Mouse (Mus musculus) kidney, postnatal 4 days (tissue): ENCODE measurements at regions not wholly inside any gene's neighbourhood (a gene's known extent, or its start where the extent isn't known, plus 50 kb on each side); places are given as distances from the start of the nearest gene placed in this dataset.
A peak's percentile ranks its signal among the peaks of the same experiment; 100 is the strongest.

ENCODE experiments used
- DNase-seq, 2 experiments: peaks; one replicate each; pipeline ENCODE4 v3.0.0; 2021; ENCODE audit warnings: mixed read lengths in 2 of 2

DNA sequence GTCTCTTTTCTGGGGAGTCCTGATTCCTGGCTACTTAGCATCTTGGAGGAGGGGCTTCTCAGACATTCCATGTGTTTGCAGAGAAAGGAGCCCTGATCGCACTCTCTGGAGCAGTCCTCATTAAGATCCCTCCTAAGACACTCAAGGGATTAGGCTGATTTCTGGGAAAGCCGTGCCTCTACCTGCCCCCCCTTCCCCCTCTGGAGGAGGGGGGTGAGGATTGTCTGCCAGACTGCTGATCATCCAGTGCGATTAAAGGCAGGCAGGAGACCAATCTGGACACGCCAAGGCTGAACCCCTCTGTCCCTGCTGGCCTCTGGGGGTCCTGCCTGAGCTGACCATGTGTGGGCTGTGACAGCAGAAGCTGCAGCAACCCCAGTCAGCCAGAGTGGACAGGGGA, 65.4 kb downstream of the Vegfa start:
- no peak for DNase-seq

DNA sequence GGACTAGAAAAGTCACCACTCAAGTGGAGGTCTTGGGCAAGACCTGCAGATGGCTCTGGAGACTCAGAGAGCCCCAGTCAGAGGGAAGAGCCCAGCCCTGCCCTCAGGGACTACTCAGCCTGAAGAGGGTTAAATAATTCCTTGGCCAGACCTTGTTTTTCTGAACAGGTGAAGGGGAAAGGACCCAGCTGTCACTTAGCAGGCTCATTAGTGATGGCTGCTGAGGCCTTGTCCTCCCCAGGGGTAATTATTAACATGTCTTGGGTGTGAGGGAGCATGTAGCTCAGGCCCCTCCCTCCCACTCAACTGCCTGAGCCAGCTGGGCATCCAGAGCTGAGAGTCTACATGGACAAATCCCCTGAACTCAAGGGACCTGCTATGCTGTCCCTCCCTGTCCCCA, 68.1 kb downstream of the Vegfa start:
- DNase-seq: peak; percentile 42 to 69

DNA sequence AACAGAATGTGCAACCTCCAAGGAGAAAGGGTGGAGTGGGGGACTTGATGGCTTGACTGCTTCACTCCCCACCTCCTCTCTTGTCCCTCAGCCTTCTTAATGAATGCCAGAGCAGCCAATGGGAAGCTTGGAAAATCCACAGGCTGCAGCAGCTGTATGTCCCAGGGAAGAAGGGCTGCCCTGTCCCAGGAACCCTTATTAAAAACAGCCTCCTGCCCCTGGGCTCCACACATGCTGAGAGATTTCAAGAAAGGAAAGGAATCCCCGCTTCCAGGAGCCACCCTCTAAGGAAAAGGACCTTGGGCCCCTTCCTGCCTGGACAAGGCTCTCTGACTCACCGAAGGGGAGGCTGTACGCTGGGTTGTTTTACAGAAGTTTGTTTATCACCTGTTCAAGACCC, 68.8 kb downstream of the Vegfa start:
- no peak for DNase-seq

DNA sequence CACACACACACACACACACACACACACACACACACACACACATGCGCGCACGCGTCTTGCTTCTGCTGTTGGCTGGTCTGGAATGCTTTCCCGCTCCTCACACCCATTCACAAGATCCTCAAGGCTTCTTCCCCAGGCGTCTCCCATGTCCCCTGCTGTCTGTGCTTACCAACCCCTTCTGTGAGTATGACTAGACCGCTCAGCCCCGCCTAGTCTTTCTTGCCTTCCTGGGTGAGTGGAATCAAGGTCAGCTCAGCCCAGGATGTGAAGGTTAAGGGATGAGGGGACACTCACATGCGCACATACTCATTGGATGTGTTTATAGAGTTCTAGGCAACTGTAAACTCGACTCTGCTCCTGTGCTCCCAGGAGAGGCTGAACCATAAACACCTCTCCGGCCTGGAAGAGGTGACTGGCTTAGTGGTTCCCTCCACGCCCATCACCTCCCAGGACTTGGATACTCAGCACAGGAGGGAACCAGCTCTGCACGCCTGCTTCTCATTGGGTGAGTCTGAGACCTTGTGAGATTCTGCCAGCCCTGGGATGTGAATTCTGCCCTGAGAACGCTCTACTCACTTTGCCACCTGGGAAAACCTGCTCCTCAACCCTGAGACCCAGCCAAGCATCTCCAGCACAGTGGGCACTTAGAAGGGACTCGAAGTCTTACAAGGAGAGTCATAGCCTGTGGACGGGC, 70.4 kb downstream of the Vegfa start:
- DNase-seq: peak in 1 of 2 experiments; percentile 42

DNA sequence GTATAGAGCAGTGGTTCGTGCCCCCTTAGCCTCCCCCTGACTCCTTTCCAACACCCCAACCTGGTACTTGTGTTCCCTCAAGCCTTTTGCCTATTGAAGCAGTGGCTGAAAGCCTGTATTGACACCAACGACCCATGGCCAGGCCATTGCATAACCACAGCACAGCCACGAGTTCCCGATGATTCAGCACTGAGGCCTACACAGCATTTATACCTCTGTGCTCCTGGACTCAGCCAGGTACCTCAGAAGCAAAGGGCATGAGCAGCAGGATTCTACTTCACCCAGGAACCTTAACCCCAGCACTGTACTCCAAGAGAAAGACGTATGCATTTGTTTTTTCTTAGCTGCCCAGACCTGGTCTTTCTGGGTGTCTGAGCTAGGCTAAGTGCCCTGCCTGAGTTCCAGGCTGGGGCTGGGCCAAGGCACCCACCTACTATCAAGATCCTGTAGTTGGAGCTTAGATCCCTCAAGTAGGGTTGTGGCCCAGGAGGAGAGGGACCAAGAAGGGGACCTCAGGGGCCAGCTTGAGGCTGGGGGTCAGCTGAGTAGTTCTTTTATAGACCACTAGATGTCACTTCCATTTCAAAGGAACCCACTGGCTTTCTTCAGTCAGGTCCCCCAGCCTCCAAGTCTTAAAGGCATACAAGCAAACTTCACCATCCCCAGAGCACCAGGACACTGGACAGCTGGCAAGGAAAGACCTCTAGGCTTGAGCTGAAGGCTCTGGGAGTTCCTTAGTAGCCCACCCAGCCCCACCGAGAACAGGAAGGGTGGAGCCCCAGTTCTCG, 73.9 kb downstream of the Vegfa start:
- peak in 1 of 2 experiments; percentile 48 for DNase-seq

DNA sequence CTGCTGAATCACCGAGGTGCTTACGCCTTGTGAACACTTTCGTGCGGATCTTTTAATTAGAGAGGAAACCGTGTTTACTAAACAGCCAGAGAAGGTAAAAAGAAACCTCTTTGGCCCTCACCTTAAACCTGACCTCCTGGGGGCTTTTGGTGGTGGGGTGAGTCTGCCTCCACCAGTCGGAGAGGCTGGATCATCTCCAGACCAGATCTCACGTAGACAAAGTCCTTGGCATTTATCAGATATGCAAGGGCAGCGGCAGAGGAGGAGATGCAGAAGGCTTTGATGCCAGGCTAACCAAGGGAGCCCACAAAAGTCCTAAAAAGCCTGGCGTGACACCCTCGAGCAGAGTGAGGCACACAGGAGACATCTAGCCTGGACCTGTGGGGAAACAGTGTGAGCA, 76.7 kb downstream of the Vegfa start:
- no peak for DNase-seq

DNA sequence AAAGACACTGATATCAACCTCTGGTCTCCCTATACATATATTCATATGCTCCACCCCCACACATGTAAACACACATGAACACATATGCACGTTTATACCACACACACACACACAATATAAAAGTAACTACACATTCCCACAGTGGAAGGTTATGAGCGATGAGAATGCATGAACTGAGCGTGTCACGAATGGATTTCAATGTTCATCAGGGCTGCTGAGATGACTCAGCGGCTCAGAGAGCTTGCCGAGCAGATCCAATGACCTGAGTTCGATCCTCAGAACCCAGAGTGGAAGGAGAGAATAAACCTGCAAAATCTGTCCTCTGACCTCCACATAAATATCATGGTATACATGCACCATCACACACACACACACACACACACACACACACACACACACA, 77.3 kb downstream of the Vegfa start:
- DNase-seq: no peak

DNA sequence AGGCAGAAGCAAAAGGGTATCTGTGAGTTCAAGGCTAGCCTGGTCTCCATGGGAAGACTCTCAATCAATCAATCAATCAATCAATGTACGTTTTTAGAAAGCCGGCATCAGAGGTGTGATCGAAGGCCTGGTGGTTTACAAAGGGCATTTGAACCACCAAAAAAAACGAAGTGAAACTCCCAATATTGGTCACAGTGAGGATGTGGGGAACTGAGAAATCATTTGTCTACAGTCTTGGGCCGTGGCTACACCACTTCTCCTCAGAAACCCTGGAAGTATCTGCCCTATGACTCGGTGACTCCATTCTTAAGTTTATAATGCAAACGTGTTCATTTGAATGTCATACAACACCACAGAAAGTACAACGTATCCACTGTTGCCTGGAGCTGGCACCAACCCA, 78.6 kb downstream of the Vegfa start:
- DNase-seq: no peak

DNA sequence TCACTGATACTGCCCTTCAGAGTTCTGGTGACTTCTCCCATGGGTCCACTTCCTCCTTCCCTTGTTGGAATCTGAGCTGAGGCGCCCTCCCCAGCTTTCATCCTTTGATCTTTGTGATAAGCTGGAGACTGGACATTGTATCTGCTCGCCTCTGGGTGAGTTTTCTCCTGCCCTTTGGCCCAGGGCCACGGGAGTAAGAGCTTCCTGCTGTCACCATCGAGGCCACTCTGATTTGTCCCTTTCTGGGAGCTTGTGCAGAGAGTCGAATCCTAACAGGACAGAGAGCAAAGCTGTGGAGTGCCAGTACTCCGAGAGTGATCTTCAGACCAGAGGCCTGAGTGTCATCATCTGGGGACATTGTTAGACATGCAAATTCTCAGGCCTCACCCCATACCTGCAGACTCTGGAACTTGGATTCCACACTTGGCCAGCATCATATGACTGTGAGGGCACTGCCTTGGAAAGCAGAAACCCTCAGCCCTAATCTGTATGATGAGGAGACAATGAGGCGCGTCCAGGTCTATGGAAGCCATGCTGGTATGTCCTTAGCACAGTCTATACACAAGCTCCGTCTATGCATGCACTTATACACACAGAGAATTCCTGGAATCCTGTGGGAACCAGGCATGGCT, 81.5 kb downstream of the Vegfa start:
- DNase-seq: peak; percentile 62 to 70

DNA sequence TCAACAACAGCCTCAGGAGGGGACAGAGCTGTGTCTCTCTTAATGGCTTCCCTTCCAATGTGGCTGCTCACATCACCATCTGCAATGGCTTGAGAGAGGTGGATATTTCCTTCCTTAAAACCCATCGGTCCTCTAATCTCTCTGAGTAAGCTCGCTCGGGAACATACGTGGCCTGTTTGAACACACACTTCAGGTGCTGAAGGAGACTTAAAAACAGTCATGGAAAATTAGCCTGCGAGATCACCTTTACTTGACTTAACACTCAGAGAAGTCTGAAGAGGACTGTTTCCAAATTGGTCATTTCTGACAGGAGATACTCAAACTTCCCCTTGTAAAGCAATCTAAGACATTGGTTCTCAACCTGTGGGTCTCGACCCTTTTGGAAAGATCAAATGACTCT, 83.0 kb downstream of the Vegfa start:
- no peak for DNase-seq

DNA sequence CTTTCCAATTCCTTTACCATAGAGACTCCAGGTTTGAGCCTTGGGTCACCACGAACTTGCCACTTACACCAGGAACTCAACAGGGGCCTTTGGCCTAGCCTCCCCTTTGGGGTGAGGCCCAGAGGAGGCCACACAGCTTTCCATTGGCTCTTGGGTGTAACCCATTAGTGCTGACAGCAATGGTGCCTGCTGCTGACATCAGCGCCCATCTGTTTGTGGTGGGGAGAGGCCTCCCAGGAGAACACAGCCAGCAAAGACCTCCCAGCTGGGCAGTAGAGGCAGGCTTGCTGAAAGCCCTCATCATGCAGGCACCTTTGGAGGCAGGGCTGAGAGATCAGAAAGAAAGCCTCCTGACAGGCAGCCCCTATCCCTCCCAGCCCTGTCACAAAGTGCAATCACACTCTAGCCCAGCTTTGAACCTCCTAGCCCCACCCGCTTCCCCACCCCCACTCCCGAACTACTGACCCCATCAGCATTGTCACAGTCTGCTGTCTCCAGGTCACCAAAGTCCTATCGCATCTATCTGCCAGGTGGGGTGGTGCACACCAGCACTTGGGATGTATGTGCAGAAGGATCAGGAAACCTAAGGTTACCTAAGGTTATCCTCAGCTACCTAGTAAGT, 83.7 kb downstream of the Vegfa start:
- DNase-seq: no peak

DNA sequence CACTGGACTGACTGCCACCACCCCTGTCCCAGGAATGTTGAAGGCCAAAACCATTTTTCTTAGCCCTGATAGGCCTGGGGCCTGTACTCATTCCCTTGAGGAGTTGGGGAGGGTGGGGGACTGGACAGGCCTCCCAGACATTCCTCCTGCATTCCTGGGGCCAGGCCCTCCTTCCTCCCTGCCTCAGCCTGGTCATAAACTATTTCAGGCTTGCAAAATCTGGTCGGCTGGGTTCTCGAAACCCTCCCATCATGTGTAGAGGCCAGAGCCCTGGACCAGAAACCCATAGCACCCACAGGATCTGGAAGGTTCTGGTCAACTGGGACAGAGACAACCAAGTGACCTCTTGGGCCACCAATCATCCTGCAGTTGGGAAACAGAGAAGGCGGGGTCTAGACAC, 87.2 kb downstream of the Vegfa start:
- DNase-seq: peak; percentile 50 to 68

DNA sequence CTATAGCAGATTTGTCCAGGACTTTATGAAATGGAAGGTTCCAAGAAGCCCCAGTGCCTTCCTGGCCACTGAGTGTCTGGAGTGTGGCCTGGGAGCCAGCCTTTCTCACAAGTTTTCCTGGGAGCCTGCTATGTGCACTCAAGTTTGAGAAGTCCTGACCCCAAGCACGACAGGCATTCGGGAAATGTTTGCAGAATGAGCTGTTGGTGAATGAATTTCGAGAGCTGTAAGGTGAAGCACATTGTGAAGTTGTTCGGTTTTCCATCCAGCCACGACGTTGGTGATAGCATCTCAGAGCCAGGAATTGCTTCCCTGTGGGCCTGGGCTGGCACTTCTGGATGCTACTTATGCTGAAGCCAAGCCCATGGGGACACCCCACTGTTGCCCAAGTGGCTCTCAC, 88.9 kb downstream of the Vegfa start:
- DNase-seq: no peak

DNA sequence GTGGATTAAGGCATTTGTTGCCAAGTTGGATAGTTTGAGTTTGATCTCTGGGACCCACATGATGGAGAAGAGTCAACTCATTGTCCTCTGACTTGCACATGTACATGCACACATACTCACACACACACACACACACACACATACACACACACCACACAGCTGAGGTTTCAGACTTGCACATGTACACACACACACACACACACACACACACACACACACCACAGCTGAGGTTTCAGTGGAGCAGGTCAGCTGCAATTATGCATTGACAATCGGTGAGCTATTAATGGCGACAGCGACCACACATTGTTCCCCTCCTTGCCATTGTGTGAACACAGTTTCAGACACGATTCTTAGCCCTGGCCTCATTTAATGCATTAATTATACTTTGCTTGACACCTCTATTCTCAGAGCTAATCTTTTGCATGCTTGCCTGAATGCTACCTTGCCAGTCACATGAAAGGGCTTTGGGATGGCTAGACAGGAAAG, 90.2 kb downstream of the Vegfa start:
- DNase-seq: no peak

DNA sequence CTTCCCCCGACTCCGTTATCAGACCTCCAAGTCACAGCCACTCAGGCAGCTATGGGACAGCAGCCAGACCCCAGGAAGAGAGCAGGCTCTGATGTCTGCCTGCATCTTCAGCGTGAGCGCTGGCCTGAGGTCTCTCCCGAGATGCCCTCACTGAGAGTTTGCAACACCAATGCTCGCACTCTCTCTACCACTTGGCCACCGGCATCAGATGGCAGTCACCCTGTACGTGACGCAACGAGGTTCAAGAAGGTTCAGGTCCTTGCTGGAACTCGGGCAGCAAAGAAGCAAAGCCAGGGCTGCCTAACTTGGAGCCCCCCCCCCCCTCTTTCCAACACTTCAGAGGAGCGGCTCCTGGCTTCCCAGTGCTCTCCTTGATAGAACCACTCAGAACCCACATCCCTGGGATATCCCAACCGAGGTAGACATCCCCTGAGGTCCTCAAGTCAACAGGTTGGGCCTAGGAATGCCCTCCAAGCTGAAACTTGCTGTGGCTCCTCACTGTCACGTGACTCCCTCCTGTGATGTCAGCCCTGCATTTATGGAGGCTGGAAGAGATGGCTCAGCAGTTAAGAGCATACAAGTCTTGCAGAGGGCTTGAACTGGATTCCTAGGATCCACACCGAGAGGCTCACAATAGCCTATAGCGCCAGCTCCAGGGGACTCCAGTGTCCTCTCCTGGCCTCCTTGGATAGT, 91.9 kb downstream of the Vegfa start:
- no peak for DNase-seq

DNA sequence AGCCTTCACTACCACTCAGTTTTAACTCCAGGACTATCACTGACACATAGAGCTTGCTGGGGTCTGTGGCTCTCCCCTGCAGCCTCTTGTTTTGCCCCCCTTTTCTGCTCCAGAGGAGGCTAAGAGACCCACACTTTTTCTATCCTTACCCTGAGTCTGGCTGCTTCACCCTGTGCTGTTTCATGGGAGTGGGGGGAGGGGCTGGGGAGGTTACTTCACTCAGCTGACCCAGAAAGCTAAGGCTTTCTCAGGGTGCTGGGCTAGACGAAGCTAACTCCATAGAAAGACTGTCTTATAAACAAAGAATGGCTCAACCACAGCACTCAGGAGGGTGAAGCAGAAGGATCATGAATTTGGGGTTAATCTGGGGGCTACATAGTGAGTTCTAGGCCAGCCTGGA, 93.9 kb downstream of the Vegfa start:
- DNase-seq: no peak

DNA sequence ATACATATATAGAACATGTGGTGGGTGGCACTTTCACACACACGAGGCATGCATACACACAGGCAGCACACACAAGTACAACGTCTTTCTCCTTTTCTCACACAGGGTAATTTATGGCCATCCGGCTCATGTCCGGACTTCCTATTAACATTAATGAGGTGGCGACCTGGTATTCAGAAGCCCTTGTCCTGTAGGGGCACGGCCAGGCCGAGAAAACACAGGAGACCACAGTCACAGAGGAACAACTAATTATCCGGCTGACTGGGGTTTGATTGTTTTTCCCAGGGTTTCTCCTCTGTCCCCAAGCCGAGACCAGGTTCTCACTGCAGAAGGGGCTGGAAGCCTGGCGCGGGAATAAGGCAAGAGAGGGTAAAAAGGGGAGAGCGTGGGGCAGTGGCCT, 95.6 kb downstream of the Vegfa start:
- DNase-seq: peak; percentile 27 to 44

DNA sequence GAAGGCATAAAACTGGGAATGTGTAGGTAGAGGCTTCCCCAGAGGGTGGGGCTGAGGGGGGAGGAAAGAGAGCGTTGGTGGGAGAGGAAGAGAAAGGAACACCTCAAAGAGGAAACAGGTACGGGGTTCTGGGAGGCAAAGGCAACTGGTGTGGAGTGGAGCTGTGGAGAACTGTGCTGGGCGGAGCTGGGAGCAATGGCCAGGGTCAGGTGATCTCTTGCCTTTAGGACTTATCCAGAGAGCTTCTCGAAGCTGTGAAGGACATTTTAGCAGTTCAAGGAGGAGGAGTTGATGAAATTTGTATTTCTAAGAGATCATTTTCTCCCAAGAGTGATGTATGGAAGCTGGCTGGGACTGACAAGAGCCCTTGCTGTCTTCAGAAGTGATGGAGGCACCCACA, 96.9 kb downstream of the Vegfa start:
- DNase-seq: no peak

DNA sequence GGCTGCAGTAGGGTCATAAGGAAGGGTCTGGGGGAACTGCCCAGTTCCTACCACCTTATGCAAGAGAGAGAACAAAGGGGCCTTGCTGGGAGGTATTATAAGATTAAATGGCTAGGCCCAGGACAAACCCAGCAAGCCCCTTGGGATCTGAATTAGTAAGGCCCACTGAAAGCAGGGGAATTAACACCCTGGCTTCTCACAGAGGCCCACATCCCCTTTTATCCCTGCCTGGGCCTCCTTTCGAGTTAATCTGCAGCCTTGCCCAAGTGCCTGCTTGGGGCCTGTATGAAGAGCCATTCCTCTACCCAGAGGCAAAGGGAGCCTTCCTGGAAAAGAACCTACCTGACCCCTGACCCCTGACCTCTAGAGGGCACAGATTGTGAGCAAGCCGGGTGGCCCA, 98.2 kb downstream of the Vegfa start:
- no peak for DNase-seq

DNA sequence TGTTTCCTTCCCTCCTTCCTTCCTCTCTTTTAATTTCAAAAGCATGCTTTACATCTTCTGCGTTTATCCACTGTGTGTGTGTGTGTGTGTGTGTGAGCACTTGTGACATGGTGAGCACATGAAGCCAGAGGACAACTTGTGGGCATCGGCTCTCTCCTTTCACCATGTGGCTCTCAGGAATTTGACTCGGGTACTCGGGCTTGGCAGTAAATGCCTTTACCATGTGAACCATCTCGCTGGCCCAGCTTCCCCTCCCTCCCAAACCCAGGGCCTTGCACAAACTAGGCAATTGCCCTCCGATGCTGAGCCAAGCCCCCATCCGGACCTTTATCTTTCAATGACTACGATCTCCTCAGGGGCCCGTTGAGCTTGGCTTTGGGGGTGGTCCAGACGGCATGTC, 99.1 kb downstream of the Vegfa start:
- DNase-seq: no peak

DNA sequence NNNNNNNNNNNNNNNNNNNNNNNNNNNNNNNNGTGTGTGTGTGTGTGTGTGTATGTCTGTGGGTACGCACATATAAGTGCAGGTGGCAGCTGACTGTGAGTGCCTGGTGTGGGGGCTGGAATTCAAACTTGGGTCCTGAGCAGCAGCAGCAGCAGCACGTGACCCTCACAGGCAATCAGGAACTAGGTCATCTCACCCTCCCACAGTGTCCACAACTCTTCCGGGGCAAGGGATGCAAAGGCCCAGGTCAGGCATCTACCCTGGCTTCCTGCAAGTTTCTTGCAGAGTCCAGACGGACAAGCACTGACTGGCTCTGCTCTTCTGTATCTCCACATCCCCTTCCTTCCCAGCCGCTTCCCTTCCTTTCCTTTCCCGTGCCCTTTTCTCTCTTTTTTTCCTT, 99.6 kb downstream of the Vegfa start:
- peak in 1 of 2 experiments; percentile 35 for DNase-seq

DNA sequence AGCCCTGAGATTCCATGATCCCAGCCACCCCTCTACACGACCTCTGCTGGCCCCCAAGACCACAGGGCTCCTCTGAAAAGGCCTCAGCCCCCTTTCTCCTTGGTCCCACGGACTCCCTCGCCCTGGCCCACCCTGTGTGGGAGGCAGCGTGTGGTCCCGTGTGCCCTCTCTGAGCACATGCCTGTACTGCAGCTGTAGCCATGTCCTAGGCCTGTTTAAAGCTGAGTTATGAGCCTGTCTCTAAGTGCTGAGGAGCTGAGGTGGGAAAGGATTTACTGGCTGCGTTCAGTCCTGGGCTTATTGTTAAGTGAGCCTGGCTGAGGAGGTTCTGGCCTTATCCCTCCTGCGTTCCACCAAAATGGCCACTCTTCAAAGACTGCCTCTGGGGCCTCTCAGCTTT, 102.6 kb downstream of the Vegfa start:
- no peak for DNase-seq
